Mouse (Mus musculus): ENCODE measurements around the gene Adgrb3. TPM values are rescaled to one million over a fixed set of nuclear protein-coding genes. Genes with fewer than 3 reads are reported as not detected.
A peak's percentile ranks its signal among the peaks of the same experiment; 100 is the strongest.

Adgrb3 gene
- polyA plus RNA-seq, 1 experiment from 2014 or later, result 25.6 TPM

DNA sequence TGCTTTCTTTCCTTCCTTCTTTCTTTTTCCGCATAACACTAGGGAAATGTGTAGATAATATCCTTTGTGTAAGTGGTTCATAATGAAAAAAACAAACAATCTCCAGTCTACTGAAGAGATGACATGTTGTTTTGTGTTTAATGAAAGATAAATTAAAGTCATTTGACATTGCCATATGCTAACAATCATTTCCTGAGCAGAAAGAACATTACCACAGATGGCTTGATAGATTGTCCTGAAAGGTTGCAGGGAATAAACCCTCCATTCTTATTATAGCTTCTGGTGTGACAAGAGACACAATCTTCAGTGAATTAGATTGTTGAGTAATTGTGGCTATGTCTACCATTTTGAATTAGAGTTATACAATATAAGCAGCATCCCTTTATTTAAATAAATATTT, 247.8 kb downstream of the Adgrb3 start:
- Histone ChIP-seq H3K27ac (no peak overlapping the region), H3K4me2 (no peak overlapping the region), H3K9ac (no peak overlapping the region), H3K9me3 (replicated peaks) (no peaks in the 10 kb centered on the region), H3K27me3 (no peaks in the 10 kb centered on the region), H3K4me3 (no peak overlapping the region), H3K36me3 (ENCODE audit: poor library complexity, severe bottlenecking) (no peaks in the 10 kb centered on the region), H3K4me1 (no peaks in the 10 kb centered on the region)
- no peak for ATAC-seq
- 76% methylated on average over 1 of the region's 1 CpGs for WGBS

DNA sequence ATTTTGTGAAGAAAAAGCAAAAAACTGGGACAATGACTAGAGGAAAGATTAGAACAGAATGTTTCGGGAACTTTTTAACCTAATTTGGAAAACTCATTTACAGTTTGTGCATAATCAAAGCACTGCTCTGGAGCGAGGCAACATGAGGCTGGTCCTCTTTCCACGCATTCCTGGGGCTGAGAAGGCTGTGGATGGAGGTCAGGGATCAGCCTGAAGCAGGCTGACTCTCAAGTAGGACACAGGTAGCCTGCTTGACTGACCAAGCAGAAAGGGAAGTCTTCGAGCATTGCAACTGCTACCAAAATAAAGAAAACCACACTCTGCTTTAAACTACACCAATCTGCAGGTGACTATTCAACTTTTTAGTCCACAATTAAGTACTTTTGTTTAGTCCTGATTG, 251.7 kb downstream of the Adgrb3 start:
- no peaks in the 10 kb centered on the region for H3K9me3 ChIP-seq (replicated peaks)
- no peak overlapping the region for H3K4me3 ChIP-seq
- 70% methylated on average over 4 of the region's 4 CpGs for WGBS
- no peaks in the 10 kb centered on the region for H3K36me3 ChIP-seq (ENCODE audit: poor library complexity, severe bottlenecking)
- H3K9ac ChIP-seq, result no peak overlapping the region
- no peak for ATAC-seq
- H3K4me1 ChIP-seq, result no peaks in the 10 kb centered on the region
- no peak overlapping the region for H3K27ac ChIP-seq
- H3K27me3 ChIP-seq, result no peaks in the 10 kb centered on the region
- no peak overlapping the region for H3K4me2 ChIP-seq

DNA sequence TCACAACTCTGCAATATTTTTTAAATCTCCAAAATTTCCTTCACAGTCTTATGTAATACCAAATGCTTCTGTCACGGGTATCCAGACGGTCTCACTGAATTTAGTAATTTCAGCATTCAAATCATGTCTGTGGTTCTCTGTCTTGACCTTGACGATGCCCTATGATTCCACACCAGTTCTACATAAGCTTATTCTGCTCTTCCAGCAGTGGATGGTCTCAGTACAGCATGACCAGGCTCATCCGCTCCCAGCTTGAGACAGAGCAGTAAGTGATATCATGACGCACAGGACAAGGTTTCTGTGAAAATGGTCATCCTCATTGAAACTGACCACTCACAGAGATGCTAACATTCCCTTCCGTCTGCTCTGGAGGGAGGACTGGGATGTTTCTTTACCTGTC, 252.9 kb downstream of the Adgrb3 start:
- Histone ChIP-seq H3K36me3 (ENCODE audit: poor library complexity, severe bottlenecking) (no peaks in the 10 kb centered on the region), H3K9ac (no peak overlapping the region), H3K27ac (no peak overlapping the region), H3K4me3 (no peak overlapping the region), H3K9me3 (replicated peaks) (no peaks in the 10 kb centered on the region), H3K4me1 (no peaks in the 10 kb centered on the region), H3K27me3 (no peaks in the 10 kb centered on the region), H3K4me2 (no peak overlapping the region)
- WGBS, result 89% methylated on average over 6 of the region's 6 CpGs
- no peak for ATAC-seq

DNA sequence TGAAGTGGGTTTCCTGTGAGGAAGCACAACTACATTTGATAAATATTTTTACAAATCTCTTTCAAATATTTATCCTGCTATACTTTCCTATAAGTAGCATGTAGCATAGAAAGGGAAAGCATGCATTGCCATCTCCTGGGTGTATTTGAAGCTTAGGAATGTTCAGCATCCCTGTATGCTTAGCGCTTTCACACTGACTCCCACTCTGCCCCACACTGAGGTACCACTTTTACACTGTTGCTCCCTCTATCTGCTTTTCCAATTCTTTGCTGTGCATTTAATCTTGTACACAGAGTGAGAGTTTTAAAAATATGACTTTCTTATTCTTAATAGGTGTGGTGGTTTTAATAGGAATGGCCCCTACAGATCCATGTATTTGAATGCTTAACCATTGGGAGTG, 261.4 kb downstream of the Adgrb3 start:
- ATAC-seq, result no peak
- WGBS, result 92% methylated on average over 1 of the region's 1 CpGs

DNA sequence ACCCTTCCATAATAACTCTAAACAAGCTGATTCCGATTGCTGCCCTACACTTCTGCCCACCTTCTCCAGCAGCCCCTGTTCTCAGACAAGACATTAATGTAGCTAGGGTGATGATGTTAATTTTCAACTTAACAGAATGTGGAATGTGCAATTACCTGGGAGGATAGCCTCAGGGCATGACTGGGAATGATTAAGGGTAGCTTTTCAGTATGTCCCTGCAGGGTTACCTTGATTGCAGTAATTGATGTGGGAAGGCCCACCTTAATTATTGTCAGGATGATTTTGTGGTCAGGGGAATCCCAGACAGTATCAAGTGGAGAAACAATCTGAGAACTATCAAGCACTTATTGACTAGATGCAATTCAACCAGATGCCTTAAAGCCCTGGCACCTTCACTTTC, 283.4 kb downstream of the Adgrb3 start:
- no peak overlapping the region for H3K4me2 ChIP-seq
- no peak overlapping the region for H3K4me3 ChIP-seq
- WGBS, result 86% methylated on average over 1 of the region's 1 CpGs
- H3K27me3 ChIP-seq, result no peaks in the 10 kb centered on the region
- H3K9me3 ChIP-seq (replicated peaks), result no peaks in the 10 kb centered on the region
- no peak overlapping the region for H3K27ac ChIP-seq
- H3K36me3 ChIP-seq (ENCODE audit: poor library complexity, severe bottlenecking), result no peaks in the 10 kb centered on the region
- no peak overlapping the region for H3K9ac ChIP-seq
- H3K4me1 ChIP-seq, result no peaks in the 10 kb centered on the region
- no peak for ATAC-seq

More for the DNA sequence above, 261.4 kb downstream of the Adgrb3 start:
- Histone ChIP-seq H3K9ac (no peak overlapping the region), H3K4me1 (no peaks in the 10 kb centered on the region), H3K4me3 (no peak overlapping the region), H3K4me2 (no peak overlapping the region), H3K36me3 (ENCODE audit: poor library complexity, severe bottlenecking) (no peaks in the 10 kb centered on the region), H3K27me3 (no peaks in the 10 kb centered on the region), H3K27ac (no peak overlapping the region), H3K9me3 (replicated peaks) (no peaks in the 10 kb centered on the region)

DNA sequence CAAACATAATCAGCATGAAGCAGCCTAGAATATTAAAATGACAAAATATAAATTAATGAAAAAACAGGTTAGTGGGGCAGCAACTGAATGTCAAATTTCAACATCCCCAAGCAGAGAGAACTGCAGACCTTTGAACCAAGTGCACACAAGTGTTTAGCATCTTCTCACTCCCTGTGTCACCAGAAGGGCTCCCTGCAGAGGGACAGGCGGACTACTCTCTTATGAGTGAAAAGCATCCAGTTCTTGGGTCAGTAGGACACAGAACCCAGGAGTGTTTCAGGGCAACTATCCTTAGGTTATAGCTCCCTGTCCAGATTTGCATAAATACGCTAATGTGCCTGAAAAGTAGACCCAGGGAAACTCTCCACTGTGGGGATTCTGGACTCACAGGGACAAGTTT, 285.6 kb downstream of the Adgrb3 start:
- no peaks in the 10 kb centered on the region for H3K4me1 ChIP-seq
- H3K36me3 ChIP-seq (ENCODE audit: poor library complexity, severe bottlenecking), result no peaks in the 10 kb centered on the region
- H3K9ac ChIP-seq, result no peak overlapping the region
- no peaks in the 10 kb centered on the region for H3K27me3 ChIP-seq
- no peak for ATAC-seq
- no peak overlapping the region for H3K4me2 ChIP-seq
- no peaks in the 10 kb centered on the region for H3K9me3 ChIP-seq (replicated peaks)
- no peak overlapping the region for H3K27ac ChIP-seq
- no peak overlapping the region for H3K4me3 ChIP-seq
- WGBS, result 80% methylated on average over 2 of the region's 2 CpGs

DNA sequence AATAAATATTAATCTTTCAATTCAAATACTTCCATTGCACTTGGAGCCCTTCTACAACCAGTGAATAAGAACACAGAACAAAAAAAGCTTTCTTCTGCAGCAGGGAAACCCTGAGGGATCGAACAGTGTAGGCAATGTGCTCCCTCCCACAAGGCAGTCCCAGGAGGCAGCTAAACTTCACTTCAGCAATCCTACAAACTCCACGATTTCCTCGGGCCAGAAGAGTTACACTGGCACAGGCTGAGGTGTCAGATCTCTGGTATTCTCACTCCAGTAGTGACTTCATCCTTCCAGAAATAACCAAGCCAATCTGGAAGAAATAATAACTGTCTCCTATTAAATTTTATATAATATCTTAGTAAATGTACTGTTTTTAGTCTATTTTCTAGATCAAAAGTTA, 286.6 kb downstream of the Adgrb3 start:
- no peak for ATAC-seq
- WGBS, result 46% methylated on average over 3 of the region's 3 CpGs
- no peaks in the 10 kb centered on the region for H3K9me3 ChIP-seq (replicated peaks)

DNA sequence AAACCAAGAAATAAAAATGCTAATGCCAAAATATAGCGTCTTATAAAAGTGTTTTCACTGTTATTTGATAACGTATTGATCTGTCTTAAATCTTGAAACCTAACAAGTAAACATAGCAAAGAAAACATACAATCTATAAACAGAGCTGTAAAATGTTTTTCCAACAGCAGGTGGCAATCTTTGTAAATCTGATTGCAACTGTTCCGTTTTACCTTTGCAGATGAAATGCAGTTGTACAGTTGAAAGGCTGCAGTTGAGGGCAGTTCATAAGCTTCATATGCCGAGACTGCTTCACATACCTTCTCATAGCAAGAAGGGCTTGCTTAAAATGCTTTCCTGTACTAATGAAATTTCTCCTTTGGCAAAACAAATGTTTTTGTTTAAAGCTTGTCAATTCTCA, 302.5 kb downstream of the Adgrb3 start:
- ATAC-seq, result no peak
- no peak overlapping the region for H3K4me3 ChIP-seq

More for the DNA sequence above, 286.6 kb downstream of the Adgrb3 start:
- H3K9ac ChIP-seq, result no peak overlapping the region
- no peak overlapping the region for H3K27ac ChIP-seq
- no peak overlapping the region for H3K4me2 ChIP-seq
- H3K27me3 ChIP-seq, result no peaks in the 10 kb centered on the region
- no peaks in the 10 kb centered on the region for H3K4me1 ChIP-seq
- no peak overlapping the region for H3K4me3 ChIP-seq
- H3K36me3 ChIP-seq (ENCODE audit: poor library complexity, severe bottlenecking), result no peaks in the 10 kb centered on the region

DNA sequence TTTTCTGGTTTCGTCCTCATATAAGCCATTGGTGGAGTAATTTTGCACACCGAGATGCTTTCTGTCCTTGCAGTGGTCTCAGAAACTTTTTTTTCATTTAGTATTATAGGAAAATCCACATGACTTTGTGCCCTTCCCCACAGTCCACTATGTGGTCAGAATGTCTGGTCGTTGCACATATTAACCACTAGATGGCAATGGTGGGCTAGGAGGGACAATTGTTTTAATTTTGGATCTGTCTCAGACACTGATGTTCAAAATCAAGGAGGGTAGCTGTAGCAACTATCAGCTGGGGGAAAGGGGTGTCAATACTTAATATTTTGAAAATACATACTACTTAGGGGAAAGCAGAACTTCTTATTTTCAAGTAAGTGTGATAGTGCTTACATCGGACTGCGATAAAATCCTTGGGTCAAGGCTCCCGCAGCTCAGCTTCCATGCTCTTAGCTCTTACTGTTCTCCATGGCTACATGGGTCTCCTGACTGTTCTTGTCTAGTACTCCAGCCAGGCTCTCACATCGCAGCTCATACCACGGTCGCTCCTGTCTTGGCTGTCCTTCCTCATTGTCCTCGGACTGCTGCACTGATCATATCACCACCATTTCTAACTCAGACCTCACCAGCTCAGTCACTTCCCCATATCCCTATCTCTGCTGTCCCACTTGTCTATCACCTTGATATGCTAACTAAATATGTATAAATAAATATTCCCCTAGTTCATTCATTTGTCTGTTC, 319.0 kb downstream of the Adgrb3 start:
- peak; percentile 55 for ATAC-seq
- WGBS, result 63% methylated on average over 10 of the region's 10 CpGs
- no peaks in the 10 kb centered on the region for H3K9me3 ChIP-seq (replicated peaks)
- H3K4me3 ChIP-seq, result no peak overlapping the region
- H3K4me1 ChIP-seq, result no peaks in the 10 kb centered on the region
- H3K9ac ChIP-seq, result no peak overlapping the region
- no peak overlapping the region for H3K27ac ChIP-seq
- no peaks in the 10 kb centered on the region for H3K27me3 ChIP-seq
- H3K4me2 ChIP-seq, result no peak overlapping the region
- no peaks in the 10 kb centered on the region for H3K36me3 ChIP-seq (ENCODE audit: poor library complexity, severe bottlenecking)

More for the DNA sequence above, 302.5 kb downstream of the Adgrb3 start:
- Histone ChIP-seq H3K4me2 (no peak overlapping the region), H3K9ac (no peak overlapping the region), H3K27me3 (no peaks in the 10 kb centered on the region), H3K4me1 (no peaks in the 10 kb centered on the region), H3K9me3 (replicated peaks) (no peaks in the 10 kb centered on the region), H3K27ac (no peak overlapping the region), H3K36me3 (ENCODE audit: poor library complexity, severe bottlenecking) (0 out of 2 replicates have a peak, but pooled peaks cover 8% of the 10 kb centered on the region)
- 68% methylated on average over 4 of the region's 4 CpGs for WGBS

DNA sequence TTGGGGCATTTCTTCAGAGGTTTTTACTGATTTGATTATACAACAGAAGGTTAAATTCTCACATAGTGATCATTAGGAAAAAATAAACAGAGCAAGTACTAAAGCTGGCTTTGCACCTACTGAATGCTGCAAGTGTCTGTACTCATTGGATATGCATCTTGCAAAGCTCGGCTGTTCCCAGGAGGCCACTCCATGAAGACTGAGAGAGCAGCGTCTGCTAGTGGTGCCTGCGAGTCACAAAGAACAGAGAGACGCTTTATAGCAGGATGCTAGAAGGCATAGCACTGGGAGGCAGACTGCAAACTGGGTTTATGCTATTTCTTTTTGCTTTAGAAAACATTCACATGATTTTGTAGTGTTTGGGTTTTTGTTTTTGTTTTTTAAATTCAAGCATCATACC, 325.2 kb downstream of the Adgrb3 start:
- Histone ChIP-seq H3K9ac (no peak overlapping the region), H3K4me3 (no peak overlapping the region), H3K36me3 (ENCODE audit: poor library complexity, severe bottlenecking) (no peaks in the 10 kb centered on the region), H3K4me1 (no peaks in the 10 kb centered on the region), H3K27me3 (no peaks in the 10 kb centered on the region), H3K9me3 (replicated peaks) (no peaks in the 10 kb centered on the region), H3K27ac (no peak overlapping the region), H3K4me2 (no peak overlapping the region)
- 10% methylated on average over 4 of the region's 4 CpGs for WGBS
- ATAC-seq, result peak; percentile 93

DNA sequence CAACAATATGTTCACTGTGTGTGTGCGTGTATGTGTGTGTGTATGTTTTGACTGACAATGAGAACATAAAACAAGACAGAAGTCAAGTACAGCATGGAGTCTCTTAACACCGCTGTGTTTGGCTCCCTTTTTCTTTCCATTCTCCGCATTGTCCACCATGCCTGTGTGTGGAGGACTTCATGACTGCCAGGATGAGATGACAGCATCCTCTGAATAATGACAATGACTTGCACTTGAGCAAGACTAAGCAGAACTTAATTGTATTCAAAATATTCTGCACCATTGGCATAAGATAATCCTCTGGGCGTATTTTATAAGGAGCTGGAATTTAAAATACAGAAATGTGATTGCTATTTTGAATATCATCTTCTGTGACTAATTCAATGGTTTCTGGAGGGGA, 326.0 kb downstream of the Adgrb3 start:
- Histone ChIP-seq H3K4me2 (no peak overlapping the region), H3K27ac (no peak overlapping the region), H3K27me3 (no peaks in the 10 kb centered on the region), H3K36me3 (ENCODE audit: poor library complexity, severe bottlenecking) (no peaks in the 10 kb centered on the region), H3K9me3 (replicated peaks) (no peaks in the 10 kb centered on the region), H3K4me3 (no peak overlapping the region), H3K9ac (no peak overlapping the region), H3K4me1 (no peaks in the 10 kb centered on the region)
- 0 out of 2 replicates have a peak, but pooled peaks have one; percentile 11 for ATAC-seq
- 83% methylated on average over 4 of the region's 4 CpGs for WGBS

DNA sequence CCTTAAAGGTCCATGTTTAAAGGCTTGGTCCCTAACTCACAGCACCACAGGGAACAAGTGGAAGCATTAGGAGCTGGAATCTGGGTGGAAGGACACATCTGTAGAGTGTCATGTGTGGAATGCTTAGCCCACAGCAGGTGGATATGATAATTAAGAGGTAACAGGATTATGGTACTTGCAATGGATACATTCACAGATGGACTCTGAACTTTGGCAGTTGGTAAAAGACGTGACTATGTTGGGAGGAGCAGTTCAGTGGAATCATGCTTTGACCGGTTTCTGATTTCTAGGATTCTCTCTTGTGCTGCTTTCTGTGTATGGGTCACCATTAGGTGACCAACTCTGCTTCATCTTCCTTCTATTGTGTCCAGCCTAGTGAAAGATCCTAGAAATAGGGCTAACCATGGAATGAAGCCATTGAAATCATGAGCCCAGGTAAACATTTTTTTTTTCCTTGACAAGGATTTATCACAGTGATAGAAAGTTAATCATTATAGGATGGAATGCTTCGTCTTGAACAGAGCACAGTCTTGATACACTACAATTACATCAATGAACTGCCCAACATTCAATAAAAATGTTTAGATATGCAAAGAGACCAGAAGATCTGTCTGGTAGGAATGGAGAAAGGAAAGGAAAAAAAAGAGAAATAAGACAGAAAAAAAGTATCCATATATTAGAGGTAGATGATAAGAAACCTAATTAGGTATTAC, 334.1 kb downstream of the Adgrb3 start:
- H3K4me3 ChIP-seq, result no peak overlapping the region
- H3K9ac ChIP-seq, result no peak overlapping the region
- WGBS, result 89% methylated on average over 3 of the region's 3 CpGs
- no peak for ATAC-seq
- no peaks in the 10 kb centered on the region for H3K36me3 ChIP-seq (ENCODE audit: poor library complexity, severe bottlenecking)
- H3K27ac ChIP-seq, result no peak overlapping the region
- no peak overlapping the region for H3K4me2 ChIP-seq
- H3K27me3 ChIP-seq, result no peaks in the 10 kb centered on the region
- H3K4me1 ChIP-seq, result no peaks in the 10 kb centered on the region
- H3K9me3 ChIP-seq (replicated peaks), result no peaks in the 10 kb centered on the region
